Mouse (Mus musculus) embryonic facial prominence, embryonic 11.5 days (tissue): Measurements from ENCODE around the gene Rimklb. TPM values are rescaled to one million over a fixed set of nuclear protein-coding genes. Genes with fewer than 3 reads are reported as not detected.

Experiments used
- ATAC-seq: fragments of 200-750 bp; cut with Nextera tagmentation; replicated peaks from 2 replicates; pipeline ENCODE4 v1.8.0; 2017; ENCODE audit warnings: low read depth; ENCODE audit not compliant: insufficient number of reproducible peaks, low FRiP score, low TSS enrichment
- DNase-seq: peaks from one replicate; pipeline ENCODE4 v3.0.0-alpha.2; 2015; ENCODE audit warnings: low spot score
- H3K27ac ChIP-seq: fragments of 300-500 bp; sonication (generic); replicated peaks from 2 replicates; pipeline ENCODE4 v1.5.1; 2014; ENCODE audit warnings: mild to moderate bottlenecking, low read depth, low read length, control low read depth
- H3K27me3 ChIP-seq: fragments of 300-500 bp; sonication (generic); 2 replicates; pipeline ENCODE4 v1.6.1; 2014; ENCODE audit warnings: mild to moderate bottlenecking, low read length, moderate library complexity, mixed read lengths; ENCODE audit not compliant: control insufficient read depth, insufficient read depth
- H3K36me3 ChIP-seq: fragments of 300-500 bp; sonication (generic); replicated peaks from 2 replicates; pipeline ENCODE4 v1.6.1; 2014; ENCODE audit warnings: low read depth, mild to moderate bottlenecking, low read length, moderate library complexity, mixed read lengths; ENCODE audit not compliant: control insufficient read depth, insufficient read depth
- H3K4me1 ChIP-seq: fragments of 300-500 bp; sonication (generic); 2 replicates; pipeline ENCODE4 v1.6.1; 2014; ENCODE audit warnings: low read length, mixed read lengths; ENCODE audit not compliant: control insufficient read depth, insufficient read depth
- H3K4me2 ChIP-seq: fragments of 300-500 bp; sonication (generic); 2 replicates; pipeline ENCODE4 v1.6.1; 2014; ENCODE audit warnings: low read depth, mild to moderate bottlenecking, control low read depth, low read length, moderate library complexity
- H3K4me3 ChIP-seq: fragments of 300-500 bp; sonication (generic); 2 replicates; pipeline ENCODE4 v1.5.1; 2014; ENCODE audit warnings: low read depth, low read length, control low read depth
- H3K9ac ChIP-seq: fragments of 300-500 bp; sonication (generic); replicated peaks from 2 replicates; pipeline ENCODE4 v1.6.1; 2014; ENCODE audit warnings: mild to moderate bottlenecking, control low read depth, low read length
- H3K9me3 ChIP-seq: fragments of 300-500 bp; sonication (generic); replicated peaks from 2 replicates; pipeline ENCODE4 v1.6.1; 2016; ENCODE audit warnings: mild to moderate bottlenecking, low read length, inconsistent platforms, mixed read lengths; ENCODE audit not compliant: control insufficient read depth
- WGBS: fragments of 180-500 bp; shearing (Covaris S2); extraction: QIAGEN DNeasy Blood & Tissue Kit; methylation state at CpG from one replicate; pipeline ENCODE4 v1.1.7; 2014; 5-methylcytosine and 5-hydroxymethylcytosine counted together
- polyA plus RNA-seq: library from polyadenylated mRNA; unstranded; fragments of >200 nt; fragmentation: Nextera tagmentation; extraction: Ambion mirVana; gene quantifications from 2 replicates; pipeline ENCODE4 v1.2.1, GENCODE M21; 2014

The Rimklb gene
- polyA plus RNA-seq, 1 experiment from 2014 or later = 62.3 TPM

DNA sequence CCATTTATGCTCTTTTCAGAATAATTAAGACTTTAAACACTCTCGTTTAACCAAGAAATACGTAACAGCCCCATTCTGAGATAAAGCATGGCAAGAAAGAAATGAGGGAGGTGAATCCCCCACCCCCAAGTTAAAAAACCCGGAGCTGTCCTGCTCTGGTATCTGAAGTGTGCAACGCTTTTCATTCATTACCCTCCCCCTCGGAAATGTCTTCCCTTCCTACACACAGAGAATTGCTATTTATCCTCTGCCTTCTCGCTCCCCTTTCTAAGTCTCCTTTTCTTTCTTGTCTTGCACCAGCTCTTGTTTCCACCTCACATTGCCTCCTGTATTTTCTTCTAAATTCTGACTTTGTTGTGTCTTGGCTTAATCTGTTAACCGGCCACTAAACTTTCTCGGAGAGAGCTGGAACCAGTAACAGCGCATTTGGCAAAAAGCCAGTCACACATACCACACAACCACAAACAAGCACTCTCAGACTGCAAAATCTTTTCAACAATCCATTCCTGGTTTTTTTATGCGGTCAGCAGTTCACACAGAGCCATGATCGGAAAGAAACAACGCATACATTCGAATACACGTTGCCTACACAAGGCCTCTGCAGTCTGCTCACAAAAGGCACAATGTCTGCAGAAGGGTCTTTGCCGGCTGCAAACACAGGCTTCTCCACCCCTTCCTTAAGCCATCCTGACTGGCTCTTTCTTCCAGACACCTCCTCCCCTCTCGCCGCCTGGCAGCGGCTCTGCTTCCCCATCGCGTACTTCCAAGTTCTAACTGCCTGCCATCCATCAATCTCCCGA, 3.3 kb downstream of the Rimklb start:
- WGBS = 9% methylated on average over 21 of the region's 21 CpGs
- Histone ChIP-seq H3K36me3 (no peaks in the 10 kb centered on the region), H3K27me3 (no peaks in the 10 kb centered on the region), H3K4me1 (peaks cover 4% of the 10 kb centered on the region; the same call in 1 of the 2 replicates), H3K4me3 (no peak overlapping the region), H3K27ac (peak overlapping the region; percentile 73), H3K4me2 (peak overlapping the region; percentile 23), H3K9ac (peak overlapping the region; percentile 53), H3K9me3 (no peaks in the 10 kb centered on the region)
- DNase-seq = peak; percentile 68
- peak; percentile 61 for ATAC-seq

DNA sequence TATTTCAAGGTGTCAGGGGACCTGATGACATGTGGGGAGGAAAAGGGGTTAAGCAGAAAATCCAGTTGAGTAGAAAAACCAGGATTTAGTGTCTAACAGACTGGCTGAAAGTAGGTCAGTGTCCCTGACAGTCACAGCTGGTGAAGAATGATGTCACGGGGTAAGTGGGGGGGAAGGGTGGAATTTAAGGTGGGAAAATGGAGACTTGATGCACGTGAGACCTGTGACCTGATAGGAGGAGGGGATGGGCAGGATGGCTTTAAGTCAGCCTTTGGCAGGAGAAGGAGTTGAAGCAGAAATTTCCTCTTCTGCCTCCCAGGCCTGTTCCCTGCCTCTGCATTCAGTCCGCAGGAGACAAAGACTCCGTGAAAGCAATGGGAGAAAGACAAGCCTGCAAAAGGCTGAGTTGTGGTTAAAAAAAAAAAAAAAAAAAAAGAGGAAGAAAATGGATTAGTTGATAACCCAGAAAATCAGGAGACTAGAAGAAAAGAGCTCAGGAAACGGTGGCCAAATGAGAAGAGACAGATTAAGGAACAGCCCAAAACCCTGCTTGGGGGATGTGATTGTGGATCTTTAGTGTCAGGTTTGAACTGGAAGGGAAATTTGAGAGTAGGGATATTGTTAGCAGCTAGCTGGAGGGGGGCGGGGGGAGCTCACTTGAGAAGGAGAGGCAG, 4.6 kb downstream of the Rimklb start:
- peak; percentile 24 for DNase-seq
- Histone ChIP-seq H3K4me3 (no peak overlapping the region), H3K4me1 (peaks cover 4% of the 10 kb centered on the region; the same call in 1 of the 2 replicates), H3K9me3 (no peaks in the 10 kb centered on the region), H3K4me2 (no peak overlapping the region), H3K27me3 (no peaks in the 10 kb centered on the region), H3K9ac (no peak overlapping the region), H3K36me3 (no peaks in the 10 kb centered on the region), H3K27ac (no peak overlapping the region)
- ATAC-seq = no peak
- 25% methylated on average over 6 of the region's 6 CpGs for WGBS

DNA sequence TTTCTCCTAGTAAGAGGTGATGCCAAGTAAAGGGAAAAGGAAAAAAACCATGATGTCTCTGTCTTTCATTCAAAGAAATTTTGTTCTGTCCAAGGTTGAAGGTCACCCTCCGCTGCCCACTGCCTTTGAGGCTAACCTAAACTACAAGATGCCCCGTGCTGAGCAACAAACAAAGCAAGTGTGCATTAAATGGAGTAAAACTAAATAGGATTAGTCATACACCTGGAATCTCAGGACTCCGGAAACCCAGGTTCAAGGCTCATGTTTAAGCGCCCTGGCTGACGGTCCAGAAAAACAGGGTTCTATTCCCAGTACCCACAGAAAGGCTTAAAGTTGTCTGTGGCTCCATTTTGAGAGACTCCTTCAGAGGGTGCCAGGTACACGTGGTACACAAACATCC, 6.1 kb downstream of the Rimklb start:
- H3K4me1 ChIP-seq = peaks cover 4% of the 10 kb centered on the region; the same call in 1 of the 2 replicates
- no peak overlapping the region for H3K27ac ChIP-seq
- no peak for ATAC-seq
- peak; percentile 33 for DNase-seq
- no peak overlapping the region for H3K4me3 ChIP-seq
- H3K4me2 ChIP-seq = no peak overlapping the region
- H3K9me3 ChIP-seq = no peaks in the 10 kb centered on the region
- H3K9ac ChIP-seq = no peak overlapping the region
- H3K36me3 ChIP-seq = no peaks in the 10 kb centered on the region
- H3K27me3 ChIP-seq = no peaks in the 10 kb centered on the region
- 21% methylated on average over 6 of the region's 6 CpGs for WGBS

DNA sequence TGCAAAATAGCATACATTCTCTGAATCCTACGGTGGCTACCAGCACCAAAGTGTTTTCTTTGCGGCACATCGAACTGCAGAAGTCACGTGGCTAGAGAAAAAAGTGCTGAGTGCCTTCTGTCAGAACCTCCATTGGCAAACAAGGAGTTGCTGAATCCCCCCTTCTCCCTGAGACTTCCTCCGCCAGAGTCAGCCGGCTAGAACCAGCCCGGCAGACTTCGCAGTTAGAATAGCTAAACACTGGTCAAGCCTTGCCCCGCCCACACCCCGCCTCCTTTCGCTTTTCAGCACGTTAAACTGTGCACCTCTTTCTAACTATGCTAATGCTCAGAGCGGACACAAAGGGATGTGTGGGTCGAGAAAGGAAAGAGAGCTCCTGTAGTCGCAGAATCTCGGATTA, 7.0 kb downstream of the Rimklb start:
- peak overlapping the region; percentile 45 for H3K4me2 ChIP-seq
- H3K9me3 ChIP-seq = no peaks in the 10 kb centered on the region
- H3K4me3 ChIP-seq = peak overlapping the region; percentile 36
- DNase-seq = peak; percentile 97
- H3K27me3 ChIP-seq = no peaks in the 10 kb centered on the region
- WGBS = 0% methylated on average over 16 of the region's 16 CpGs
- peak; percentile 81 for ATAC-seq
- peak overlapping the region; percentile 69 for H3K27ac ChIP-seq
- peak overlapping the region; percentile 70 for H3K9ac ChIP-seq
- peaks cover 4% of the 10 kb centered on the region; the same call in 1 of the 2 replicates for H3K4me1 ChIP-seq
- no peaks in the 10 kb centered on the region for H3K36me3 ChIP-seq

DNA sequence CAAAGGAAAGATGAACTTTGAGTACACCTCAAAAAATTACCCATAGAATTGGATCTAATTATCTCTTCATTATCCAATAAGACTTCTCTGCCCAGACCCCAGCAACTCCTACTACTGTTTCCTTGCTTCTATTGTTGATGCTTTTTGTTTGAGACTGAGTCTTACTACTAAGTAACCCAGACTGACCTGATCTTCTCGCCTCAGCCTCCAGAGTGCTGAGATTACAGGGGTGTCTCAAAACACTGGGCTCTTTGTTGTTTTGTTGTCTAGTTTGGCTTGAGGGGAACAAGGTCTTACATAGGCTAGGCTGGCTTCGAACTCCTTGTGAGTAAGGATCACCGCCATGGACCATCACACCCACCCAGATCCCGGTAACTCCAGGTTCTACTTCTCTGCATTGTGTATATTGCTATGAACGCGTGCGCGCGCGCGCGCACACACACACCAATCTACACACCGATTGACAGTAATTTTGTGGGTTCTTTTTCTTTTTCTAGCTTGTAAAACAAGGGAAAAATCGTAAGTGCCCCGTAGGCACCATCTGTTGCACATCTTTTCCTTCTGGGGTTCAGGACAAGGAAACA, 7.5 kb downstream of the Rimklb start:
- Histone ChIP-seq H3K36me3 (no peaks in the 10 kb centered on the region), H3K27me3 (no peaks in the 10 kb centered on the region), H3K4me3 (peak overlapping the region; percentile 36), H3K27ac (peak overlapping the region; percentile 69), H3K4me1 (peaks cover 4% of the 10 kb centered on the region; the same call in 1 of the 2 replicates), H3K9ac (peak overlapping the region; percentile 70), H3K9me3 (no peaks in the 10 kb centered on the region), H3K4me2 (peak overlapping the region; percentile 45)
- ATAC-seq = no peak
- WGBS = 19% methylated on average over 15 of the region's 15 CpGs
- DNase-seq = peak; percentile 46

DNA sequence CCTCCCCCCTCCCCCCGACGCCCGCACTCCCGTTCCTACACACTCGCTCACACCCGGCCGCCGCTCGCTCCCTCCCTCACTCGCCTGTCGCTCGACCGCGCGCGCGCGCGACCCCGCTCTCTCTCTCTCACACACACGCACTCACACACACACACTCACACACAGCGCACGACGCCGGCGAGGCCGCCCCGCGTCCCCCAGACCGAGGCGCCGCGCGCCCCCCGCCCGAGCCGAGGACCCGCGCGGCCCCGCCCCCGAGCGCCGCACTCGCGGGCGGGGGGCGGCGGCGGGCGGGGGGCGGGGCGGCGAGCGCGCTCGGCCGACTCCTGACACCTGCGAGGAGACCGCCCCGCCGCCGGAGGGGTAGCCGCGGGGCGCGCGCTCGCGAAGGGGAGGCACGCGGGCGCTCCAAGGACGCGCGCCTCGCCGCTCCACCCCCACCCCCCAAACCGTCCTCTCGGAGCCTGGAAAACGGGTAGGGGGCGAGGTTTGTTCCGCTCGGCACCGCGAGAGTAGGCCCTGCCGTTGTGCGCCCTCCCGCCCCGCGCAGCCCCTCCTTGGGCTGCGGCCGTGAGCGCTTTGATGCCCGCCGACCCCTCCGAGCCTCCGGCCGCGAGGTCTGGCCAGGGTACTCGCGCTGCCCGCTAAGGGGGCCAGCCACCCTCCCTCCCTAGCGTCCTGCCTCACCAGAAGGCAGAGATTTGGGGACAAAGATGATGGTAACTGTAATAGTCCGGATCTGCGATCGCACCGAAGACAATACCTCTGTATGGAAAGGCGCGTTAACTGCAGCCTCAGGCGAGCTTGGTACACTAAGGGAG, 12.1 kb downstream of the Rimklb start:
- H3K36me3 ChIP-seq = no peaks in the 10 kb centered on the region
- peak; percentile 84 for ATAC-seq
- under 1% methylated on average over 45 of the region's 111 CpGs for WGBS

DNA sequence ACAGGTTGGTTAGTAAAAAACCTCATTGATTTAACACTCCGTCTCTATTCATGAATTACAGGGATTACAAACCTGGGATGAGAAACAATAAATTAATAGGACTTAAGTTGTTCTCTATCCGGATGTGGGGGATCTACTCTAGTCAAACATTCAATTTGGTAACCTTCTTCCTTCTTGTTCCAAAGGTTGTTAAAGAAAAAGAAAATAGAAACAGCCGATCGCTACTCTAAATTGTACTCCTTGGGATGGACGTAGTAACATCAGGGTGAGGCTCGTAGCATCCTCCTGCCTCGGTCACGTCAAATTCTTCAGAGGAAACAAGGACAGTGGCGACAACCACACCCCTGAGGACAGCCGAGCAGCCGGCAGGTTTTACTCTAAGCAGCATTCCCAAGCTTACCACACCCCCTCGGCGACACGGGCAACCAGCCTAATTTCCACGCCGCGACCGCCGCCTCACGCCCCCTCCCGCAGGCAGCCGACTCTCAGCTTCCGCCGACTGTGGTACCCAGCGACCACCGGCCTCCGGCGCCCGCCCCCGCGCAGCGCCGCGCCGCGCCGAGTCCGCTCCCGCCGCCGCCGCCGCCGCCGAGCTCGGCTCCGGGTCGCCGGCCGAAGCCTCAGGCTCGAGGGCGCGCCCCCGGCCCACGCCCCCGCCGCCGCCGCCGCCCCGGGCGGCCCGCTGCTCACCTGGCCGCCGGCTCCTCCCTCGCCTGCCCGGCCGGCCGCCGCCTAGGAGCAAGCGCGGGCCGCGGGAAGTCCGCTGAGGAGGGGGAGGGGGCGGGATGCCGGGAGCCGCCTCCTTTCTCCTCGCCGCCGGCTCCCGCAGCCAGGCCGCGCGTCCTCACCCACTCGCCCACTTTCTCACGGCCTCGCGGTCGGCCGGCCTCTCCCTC, 12.9 kb downstream of the Rimklb start:
- H3K4me1 ChIP-seq = no peaks in the 10 kb centered on the region
- ATAC-seq (peak; percentile 60), DNase-seq (peak; percentile 40)
- 3% methylated on average over 60 of the region's 91 CpGs for WGBS
- no peaks in the 10 kb centered on the region for H3K27me3 ChIP-seq
- peak overlapping the region; percentile 80 for H3K27ac ChIP-seq
- H3K9me3 ChIP-seq = no peaks in the 10 kb centered on the region
- peak overlapping the region; percentile 71 for H3K4me3 ChIP-seq
- H3K4me2 ChIP-seq = peak overlapping the region; percentile 71
- no peaks in the 10 kb centered on the region for H3K36me3 ChIP-seq
- H3K9ac ChIP-seq = peak overlapping the region; percentile 85

More for the DNA sequence above, 12.1 kb downstream of the Rimklb start:
- peak overlapping the region; percentile 85 for H3K9ac ChIP-seq
- H3K27me3 ChIP-seq = no peaks in the 10 kb centered on the region
- no peaks in the 10 kb centered on the region for H3K9me3 ChIP-seq
- DNase-seq = peak; percentile 89
- H3K4me3 ChIP-seq = peak overlapping the region; percentile 71
- H3K27ac ChIP-seq = peak overlapping the region; percentile 80
- peak overlapping the region; percentile 71 for H3K4me2 ChIP-seq
- no peaks in the 10 kb centered on the region for H3K4me1 ChIP-seq
